11 mouse cellular contexts compared by ENCODE assay signal in the genomic region with DNA sequence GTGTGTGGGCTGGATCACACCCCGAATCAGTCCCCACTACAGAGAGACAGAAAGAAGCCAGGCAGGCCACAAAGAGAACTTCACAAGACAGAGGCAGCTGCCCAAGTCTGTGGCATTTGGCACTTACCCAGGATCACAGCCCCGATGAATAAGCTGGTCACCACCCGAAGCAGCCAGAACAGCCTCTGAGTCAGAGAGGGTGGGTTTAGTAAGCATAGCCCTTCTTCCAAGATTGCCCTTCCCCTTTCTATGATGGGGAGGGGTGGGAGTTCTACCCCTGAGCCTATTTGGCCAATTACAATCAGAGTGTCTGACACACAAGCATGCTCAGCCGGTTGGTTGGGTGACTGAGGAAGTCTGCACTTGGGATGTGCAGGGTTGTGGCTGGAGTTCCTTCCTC. TPM values are rescaled to one million over a fixed set of nuclear protein-coding genes. Genes with fewer than 3 reads are reported as not detected.
DNase-seq lines count a peak whose midpoint lies in the region; ATAC-seq lines count a peak whose summit lies in the region.
"Had no signal": no experiment of that assay in that cellular context is flagged by ENCODE, and none has a peak within 500 bp of the region (broad histone marks: within the 10 kb centered on the region; RNA-seq: fewer than 3 reads in every experiment).

No protein-coding gene starts in this region.

- DNase-seq in layer of hippocampus, postnatal 10 days (ENCODE audit: low spot score in 2 of 2): peak; percentile 40 to 54
- no peak for DNase-seq in layer of hippocampus, postnatal 25 days (ENCODE audit: extremely low spot score in 1 of 2, low spot score in 1 of 2)
- DNase-seq in 3134 (ENCODE audit: extremely low read depth, insufficient read length, low spot score) (peak; percentile 73), 3T3-L1 (ENCODE audit: low read depth, low spot score) (peak; percentile 92)
- DNase-seq in thymus, postnatal 10 days (ENCODE audit: low spot score in 2 of 2): no peak
- no peak for DNase-seq in thymus, postnatal 25 days
- DNase-seq: kidney, adult 18-20 months; lung, postnatal 4 days; right cerebral cortex, postnatal 4 days; thymus, adult 18-20 months had no signal

- ATAC-seq in common myeloid progenitor, adult 5-6 weeks (replicated peaks; ENCODE audit: low read depth, poor library complexity, severe bottlenecking): peak; percentile 70

RNA-seq across cellular contexts. Expression of a gene that starts 7.3 kb away (rescaled TPM):
- total RNA-seq in layer of hippocampus, postnatal 10 days (2021): not detected
- total RNA-seq in layer of hippocampus, postnatal 25 days (2021): not detected
- 0.18 TPM in 1 of 2 replicates, not detected in the other for total RNA-seq in common myeloid progenitor, adult 5-6 weeks (2017)

RNA-seq across cellular contexts. Expression of a gene that starts 7.5 kb away (rescaled TPM):
- under 1 TPM in 1 of 2 experiments, not detected in 1; 0.20 TPM for total RNA-seq in layer of hippocampus, postnatal 10 days (2021)
- not detected for total RNA-seq in layer of hippocampus, postnatal 25 days (2021)
- total RNA-seq in common myeloid progenitor, adult 5-6 weeks (2017): not detected in 2 replicates

RNA-seq across cellular contexts. Expression of a gene that starts 7.9 kb away (rescaled TPM):
- under 1 TPM; 0.05 to 0.11 TPM for total RNA-seq in layer of hippocampus, postnatal 10 days (2021)
- total RNA-seq in layer of hippocampus, postnatal 25 days (2021): under 1 TPM in 1 of 2 experiments, not detected in 1; 0.07 TPM
- not detected in 2 replicates for total RNA-seq in common myeloid progenitor, adult 5-6 weeks (2017)

RNA-seq across cellular contexts. Expression of a gene that starts 9.3 kb away (rescaled TPM):
- total RNA-seq in layer of hippocampus, postnatal 10 days (2021): under 1 TPM; 0.09 to 0.16 TPM
- not detected for total RNA-seq in layer of hippocampus, postnatal 25 days (2021)
- not detected in 2 replicates for total RNA-seq in common myeloid progenitor, adult 5-6 weeks (2017)

Comparison
In these comparisons a context has a peak if more than half of its experiments do, and no peak if none do; other contexts are left out.
1. DNase-seq: peak in layer of hippocampus, postnatal 10 days (2 of 2), 3134 (single experiment) and 3T3-L1 (single experiment); none in layer of hippocampus, postnatal 25 days (0 of 2), thymus, postnatal 10 days (0 of 2) and thymus, postnatal 25 days (single experiment).